Comparison of ENCODE assay signal across 24 mouse cellular contexts in the genomic region with DNA sequence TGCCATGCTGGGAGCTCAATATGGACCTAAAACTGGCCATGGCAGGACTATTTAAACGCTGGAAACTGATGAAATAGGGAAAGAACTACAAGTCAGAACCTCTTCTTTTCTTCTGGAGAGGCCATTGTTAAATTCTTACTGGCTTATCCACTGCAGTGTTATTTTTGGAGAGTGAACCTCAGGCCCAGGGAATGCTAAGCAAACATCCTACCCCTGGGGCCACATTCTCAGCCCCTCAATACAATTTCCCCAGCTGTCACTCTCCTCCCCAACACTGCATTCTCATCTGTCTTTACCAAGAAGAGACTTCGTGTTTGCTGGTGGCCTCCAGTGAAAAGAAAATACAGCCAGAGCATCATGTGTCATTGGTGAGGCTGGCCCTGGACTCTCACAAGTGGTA. TPM values are rescaled to one million over a fixed set of nuclear protein-coding genes. Genes with fewer than 3 reads are reported as not detected.
A peak's percentile ranks its signal among the peaks of the same experiment; 100 is the strongest.
DNase-seq lines count a peak whose midpoint lies in the region; ATAC-seq and TF ChIP-seq lines count a peak whose summit lies in the region.
"Had no signal": no experiment of that assay in that cellular context is flagged by ENCODE, and none has a peak within 500 bp of the region (broad histone marks: within the 10 kb centered on the region; RNA-seq: fewer than 3 reads in every experiment).

No protein-coding gene starts in this region.

- 24% methylated on average over 2 of the region's 2 CpGs for WGBS in heart, embryonic 12.5 days
- WGBS in forebrain, embryonic 16.5 days = 48% methylated on average over 2 of the region's 2 CpGs
- 40% methylated on average over 2 of the region's 2 CpGs for WGBS in hindbrain, embryonic 16.5 days

- no peak for TF ChIP-seq POLR2A in embryonic fibroblast, embryonic 13.5 days (IDR thresholded peaks at IDR 0.05; ENCODE audit: low read depth, low read length)

- peak; percentile 75 for ATAC-seq in heart, embryonic 12.5 days (ENCODE audit: insufficient number of reproducible peaks, low FRiP score)
- no peak for ATAC-seq in forebrain, embryonic 16.5 days
- no peak for ATAC-seq in hindbrain, embryonic 16.5 days
- ATAC-seq: CD4-positive, CD25-positive, alpha-beta regulatory T cell, adult 4 months; forebrain, postnatal 0 days; liver, embryonic 12.5 days; midbrain, embryonic 15.5 days had no signal

- peak; percentile 27 for DNase-seq in embryo, embryonic 10.5 days (ENCODE audit: low spot score)
- DNase-seq in embryo, embryonic 11 days = no peak
- no peak for DNase-seq in heart, adult 18-20 months
- DNase-seq in heart, postnatal 4 days = peak; percentile 21
- DNase-seq: cerebellum, adult 18-20 months; cerebellum, postnatal 25 days; forebrain, postnatal 0 days; kidney, adult 18-20 months; kidney, postnatal 25 days; lung, adult 2 months; right cerebral cortex, postnatal 4 days had no signal

- H3K9ac ChIP-seq in heart, embryonic 12.5 days = no peak overlapping the region
- H3K9ac ChIP-seq in forebrain, embryonic 16.5 days (replicated peaks; ENCODE audit: low read depth, low read length) = no peak overlapping the region
- no peak overlapping the region for H3K9ac ChIP-seq in hindbrain, embryonic 16.5 days (ENCODE audit: low read depth, low read length)
- H3K9ac ChIP-seq: embryonic facial prominence, embryonic 12.5 days; forebrain, postnatal 0 days; hindbrain, embryonic 15.5 days; liver, embryonic 12.5 days; midbrain, embryonic 15.5 days had no signal

- no peak overlapping the region for H3K4me3 ChIP-seq in heart, embryonic 12.5 days
- H3K4me3 ChIP-seq in embryonic fibroblast, embryonic 13.5 days (ENCODE audit: insufficient read depth, low read length) = no peak overlapping the region
- no peak overlapping the region for H3K4me3 ChIP-seq in forebrain, embryonic 16.5 days (replicated peaks; ENCODE audit: low read length)
- no peak overlapping the region for H3K4me3 ChIP-seq in hindbrain, embryonic 16.5 days (ENCODE audit: low read length)
- H3K4me3 ChIP-seq: embryonic facial prominence, embryonic 12.5 days; hindbrain, embryonic 15.5 days; liver, embryonic 12.5 days; megakaryocyte, embryonic 14.5 days; midbrain, embryonic 15.5 days had no signal

- H3K27me3 ChIP-seq in heart, embryonic 12.5 days (replicated peaks) = no peaks in the 10 kb centered on the region
- no peaks in the 10 kb centered on the region for H3K27me3 ChIP-seq in forebrain, embryonic 16.5 days (replicated peaks; ENCODE audit: control insufficient read depth, insufficient read depth, low read length)
- no peaks in the 10 kb centered on the region for H3K27me3 ChIP-seq in hindbrain, embryonic 16.5 days (replicated peaks; ENCODE audit: control insufficient read depth, insufficient read depth, low read length)
- H3K27me3 ChIP-seq: embryonic facial prominence, embryonic 12.5 days; hindbrain, embryonic 15.5 days; liver, embryonic 12.5 days; midbrain, embryonic 15.5 days had no signal

- no peak for TF ChIP-seq CTCF in embryonic fibroblast, embryonic 13.5 days (IDR thresholded peaks at IDR 0.05; ENCODE audit: borderline replicate concordance, insufficient read depth, low read length)

- peaks cover 24% of the 10 kb centered on the region for H3K4me1 ChIP-seq in heart, embryonic 12.5 days (replicated peaks)
- peaks cover 24% of the 10 kb centered on the region for H3K4me1 ChIP-seq in embryonic fibroblast, embryonic 13.5 days (ENCODE audit: control insufficient read depth, insufficient read depth, low read length)
- peaks cover 7% of the 10 kb centered on the region for H3K4me1 ChIP-seq in forebrain, embryonic 16.5 days (replicated peaks; ENCODE audit: control insufficient read depth, insufficient read depth, low read length)
- H3K4me1 ChIP-seq in hindbrain, embryonic 16.5 days (ENCODE audit: control insufficient read depth, insufficient read depth, low read depth, low read length) = no peaks in the 10 kb centered on the region
- H3K4me1 ChIP-seq: liver, embryonic 12.5 days; midbrain, embryonic 15.5 days had no signal

- H3K9me3 ChIP-seq in heart, embryonic 12.5 days (replicated peaks) = no peaks in the 10 kb centered on the region
- no peaks in the 10 kb centered on the region for H3K9me3 ChIP-seq in forebrain, embryonic 16.5 days (ENCODE audit: control insufficient read depth, low read length)
- H3K9me3 ChIP-seq in hindbrain, embryonic 16.5 days (ENCODE audit: control insufficient read depth, low read length) = no peaks in the 10 kb centered on the region
- H3K9me3 ChIP-seq: embryonic facial prominence, embryonic 12.5 days; hindbrain, embryonic 15.5 days; liver, embryonic 12.5 days; megakaryocyte, embryonic 14.5 days; midbrain, embryonic 15.5 days had no signal

- H3K27ac ChIP-seq in heart, embryonic 12.5 days (ENCODE audit: poor library complexity, severe bottlenecking) = peak overlapping the region; percentile 80
- peak overlapping the region; percentile 93 for H3K27ac ChIP-seq in embryonic fibroblast, embryonic 13.5 days (ENCODE audit: insufficient read depth, low read length)
- H3K27ac ChIP-seq in forebrain, embryonic 16.5 days (ENCODE audit: low read length) = no peak overlapping the region
- no peak overlapping the region for H3K27ac ChIP-seq in hindbrain, embryonic 16.5 days (ENCODE audit: low read depth, low read length)
- H3K27ac ChIP-seq: embryonic facial prominence, embryonic 12.5 days; hindbrain, embryonic 15.5 days; liver, embryonic 12.5 days; midbrain, embryonic 15.5 days; stomach, postnatal 0 days had no signal

- no peaks in the 10 kb centered on the region for H3K36me3 ChIP-seq in heart, embryonic 12.5 days
- H3K36me3 ChIP-seq in forebrain, embryonic 16.5 days (ENCODE audit: control insufficient read depth, insufficient read depth) = no peaks in the 10 kb centered on the region
- no peaks in the 10 kb centered on the region for H3K36me3 ChIP-seq in hindbrain, embryonic 16.5 days (ENCODE audit: control insufficient read depth, insufficient read depth, low read length)
- H3K36me3 ChIP-seq: embryonic facial prominence, embryonic 12.5 days; hindbrain, embryonic 15.5 days; liver, embryonic 12.5 days; midbrain, embryonic 15.5 days had no signal

- no peak overlapping the region for H3K4me2 ChIP-seq in heart, embryonic 12.5 days
- no peak overlapping the region for H3K4me2 ChIP-seq in forebrain, embryonic 16.5 days (ENCODE audit: low read length)
- no peak overlapping the region for H3K4me2 ChIP-seq in hindbrain, embryonic 16.5 days (ENCODE audit: low read length)
- H3K4me2 ChIP-seq: embryonic facial prominence, embryonic 12.5 days; hindbrain, embryonic 15.5 days; liver, embryonic 12.5 days; midbrain, embryonic 15.5 days had no signal

RNA-seq across cellular contexts. Expression of a gene that starts 30.4 kb away (rescaled TPM):
- 0.73 and 0.85 TPM in 2 replicates for polyA plus RNA-seq in heart, embryonic 12.5 days (2016; fragmentation: Nextera tagmentation; extraction: Ambion mirVana)
- total RNA-seq in heart, adult 18-20 months (2021) = 1 to 10 TPM; 2.4 to 2.5 TPM
- polyA plus RNA-seq in embryonic fibroblast, embryonic 13.5 days (2011; ENCODE audit: insufficient read length, low read depth, missing spikeins) = 70.8 and 94.4 TPM in 2 replicates
- under 1 TPM; 0.55 to 0.59 TPM for total RNA-seq in heart, postnatal 4 days (2021)
- 0.65 and 0.77 TPM in 2 replicates for polyA plus RNA-seq in forebrain, embryonic 16.5 days (2015; fragmentation: Nextera tagmentation; extraction: Ambion mirVana)
- 0.69 and 0.75 TPM in 2 replicates for polyA plus RNA-seq in hindbrain, embryonic 16.5 days (2015; fragmentation: Nextera tagmentation; extraction: Ambion mirVana)
- total RNA-seq: left cerebral cortex, postnatal 25 days; neutrophil, adult 5-6 weeks had no signal
- polyA plus RNA-seq: CD4-positive, CD25-positive, alpha-beta regulatory T cell, adult 4 months; liver, embryonic 12.5 days had no signal

Comparison
In these comparisons a context has a peak if more than half of its experiments do, and no peak if none do; other contexts are left out.
1. DNase-seq: peak in embryo, embryonic 10.5 days (single experiment) and heart, postnatal 4 days (single experiment); none in embryo, embryonic 11 days (single experiment) and heart, adult 18-20 months (0 of 2).
2. H3K27ac ChIP-seq: peak in heart, embryonic 12.5 days (single experiment) and embryonic fibroblast, embryonic 13.5 days (single experiment); none in forebrain, embryonic 16.5 days (single experiment) and hindbrain, embryonic 16.5 days (single experiment).
3. RNA of a gene that starts 30.4 kb away (polyA plus RNA-seq): 70.8 to 94.4 TPM in embryonic fibroblast, embryonic 13.5 days; 0.65 to 0.77 TPM in forebrain, embryonic 16.5 days, 0.73 to 0.85 TPM in heart, embryonic 12.5 days and 0.69 to 0.75 TPM in hindbrain, embryonic 16.5 days; every median in the first group is over 10 times any median in the second.